Mouse (Mus musculus) adipocyte (in vitro differentiated cells): ENCODE measurements around the gene Usp39.

Experiments
- DNase-seq: peaks from one replicate; pipeline ENCODE4 v3.0.0-alpha.2; 2016; ENCODE audit warnings: low spot score

Usp39 gene

GRCm38 (mm10) chr6:72371571-72371970, 26.6 kb upstream of the Usp39 start:
- DNase-seq: no peak

- DNase-seq: peak; percentile 65
These were observed 26.2 kb upstream of the Usp39 start for GRCm38 (mm10) chr6:72371147-72371546.

GRCm38 (mm10) chr6:72370091-72370490, 25.1 kb upstream of the Usp39 start:
- DNase-seq: peak; percentile 54

GRCm38 (mm10) chr6:72369557-72369956, 24.6 kb upstream of the Usp39 start:
- DNase-seq: peak; percentile 50

GRCm38 (mm10) chr6:72367460-72367974, 22.5 kb upstream of the Usp39 start:
- no peak for DNase-seq

GRCm38 (mm10) chr6:72366844-72367443, 22.0 kb upstream of the Usp39 start, which contains the start of gene Rnf181:
Gene Rnf181, minus strand, starts transcription at chr6:72366956.
- no peak for DNase-seq

GRCm38 (mm10) chr6:72366304-72366703, 21.3 kb upstream of the Usp39 start:
- no peak for DNase-seq

GRCm38 (mm10) chr6:72364985-72365384, 20.0 kb upstream of the Usp39 start:
- DNase-seq: no peak

GRCm38 (mm10) chr6:72364009-72364408, 19.0 kb upstream of the Usp39 start:
- no peak for DNase-seq

- peak; percentile 100 for DNase-seq
These were observed 17.4 kb upstream of the Usp39 start for GRCm38 (mm10) chr6:72362132-72363028.

- DNase-seq: no peak
These were observed 16.2 kb upstream of the Usp39 start for GRCm38 (mm10) chr6:72361121-72361551.

GRCm38 (mm10) chr6:72360599-72360935, 15.6 kb upstream of the Usp39 start:
- DNase-seq: no peak

GRCm38 (mm10) chr6:72359891-72360598, 15.1 kb upstream of the Usp39 start:
- DNase-seq: no peak

GRCm38 (mm10) chr6:72359343-72359742, 14.4 kb upstream of the Usp39 start:
- no peak for DNase-seq

GRCm38 (mm10) chr6:72358086-72358764, 13.2 kb upstream of the Usp39 start:
- DNase-seq: no peak

GRCm38 (mm10) chr6:72357164-72358079, 12.4 kb upstream of the Usp39 start:
- DNase-seq: no peak

- DNase-seq: no peak
These were observed 11.1 kb upstream of the Usp39 start for GRCm38 (mm10) chr6:72356001-72356532.

- DNase-seq: peak; percentile 85
These were observed 10.3 kb upstream of the Usp39 start, which contains the start of gene Tmem150a for GRCm38 (mm10) chr6:72355066-72355911. Gene Tmem150a, plus strand, starts transcription at chr6:72355447.

GRCm38 (mm10) chr6:72354025-72354424, 9.0 kb upstream of the Usp39 start:
- no peak for DNase-seq
